Mouse (Mus musculus) E14TG2a.4 (cell line): Measurements from ENCODE around the gene Top1.

Experiments
- H3K27me3 ChIP-seq: 2 replicates; pipeline ENCODE4 v1.6.1; 2014; ENCODE audit warnings: low read length, control low read depth; ENCODE audit not compliant: insufficient read depth
- H3K36me3 ChIP-seq: 2 replicates; pipeline ENCODE4 v1.6.1; 2014; ENCODE audit warnings: low read length, control low read depth; ENCODE audit not compliant: insufficient read depth
- H3K4me1 ChIP-seq: replicated peaks from 2 replicates; pipeline ENCODE4 v1.6.1; 2014; ENCODE audit warnings: low read depth, low read length, control low read depth
- H3K4me3 ChIP-seq: replicated peaks from 2 replicates; pipeline ENCODE4 v1.5.1; 2014; ENCODE audit warnings: mild to moderate bottlenecking, low read length
- H3K9me3 ChIP-seq: 2 replicates; pipeline ENCODE4 v1.6.1; 2014; ENCODE audit warnings: low read length, control low read depth
- CTCF ChIP-seq: conservative IDR thresholded peaks from 2 replicates; pipeline ENCODE4 v1.5.1; 2014; ENCODE audit warnings: low read length
- NANOG ChIP-seq: IDR thresholded peaks from 2 replicates; pipeline ENCODE4 v1.6.1; 2014; ENCODE audit warnings: borderline replicate concordance, low read length, mixed read lengths
- POU5F1 ChIP-seq: IDR thresholded peaks from 2 replicates; pipeline ENCODE4 v1.6.1; 2014; ENCODE audit warnings: low read length, borderline replicate concordance

Gene Top1

DNA sequence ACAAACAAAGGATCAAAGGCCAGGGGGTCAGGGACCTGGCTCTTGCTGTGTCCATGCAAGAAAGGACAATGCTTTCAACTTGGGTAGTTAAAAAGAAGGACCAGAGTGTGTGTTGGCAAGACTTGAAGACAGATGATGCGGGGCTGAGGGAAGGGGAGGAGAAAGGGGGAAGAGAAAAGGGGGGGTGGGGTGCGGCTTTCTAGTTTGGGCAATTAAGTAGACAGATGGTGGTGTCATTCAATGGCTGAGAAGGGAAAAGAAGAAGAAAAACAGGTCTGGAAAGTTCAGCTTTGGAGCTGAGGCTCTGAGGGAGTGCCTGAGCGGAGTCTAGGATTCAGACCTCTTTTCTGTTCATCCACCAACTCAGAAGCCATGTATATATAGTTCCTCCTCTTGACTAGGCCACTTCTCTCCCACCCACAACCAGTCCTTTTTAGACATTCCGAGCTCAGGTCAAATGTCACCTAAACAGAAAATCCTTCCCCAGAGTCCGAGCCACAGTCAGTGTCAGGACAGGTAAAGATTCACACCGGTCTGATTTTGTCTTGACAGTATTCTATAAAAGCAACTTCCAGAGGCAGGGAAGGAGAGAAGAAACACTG, 27.0 kb upstream of the Top1 start:
- Histone ChIP-seq H3K4me3 (no peak overlapping the region), H3K9me3 (peaks cover 8% of the 10 kb centered on the region; the same call in 1 of the 2 replicates), H3K4me1 (peaks cover 11% of the 10 kb centered on the region), H3K36me3 (no peaks in the 10 kb centered on the region), H3K27me3 (0 out of 2 replicates have a peak, but pooled peaks cover 4% of the 10 kb centered on the region)
- TF ChIP-seq CTCF (no peak), POU5F1 (no peak), NANOG (no peak)

DNA sequence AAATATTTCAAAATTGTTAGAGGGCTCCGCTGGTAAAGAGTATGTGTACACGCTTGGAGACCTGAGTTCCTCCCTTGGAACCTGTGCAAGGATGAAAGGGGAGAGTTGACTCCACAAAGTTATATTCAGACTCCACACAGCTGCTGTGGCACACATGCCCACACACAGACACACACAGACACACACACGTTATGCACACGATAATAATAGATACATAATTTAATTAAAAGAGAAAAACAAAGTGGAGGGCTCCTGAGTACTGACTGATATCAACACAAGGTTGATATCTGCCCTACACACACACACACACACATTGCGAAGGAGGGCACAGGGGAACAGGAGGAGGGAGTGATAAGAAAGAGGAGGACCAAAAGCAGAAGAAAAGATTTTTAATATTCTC, 26.4 kb upstream of the Top1 start:
- 0 out of 2 replicates have a peak, but pooled peaks cover 4% of the 10 kb centered on the region for H3K27me3 ChIP-seq
- no peak overlapping the region for H3K4me3 ChIP-seq
- H3K36me3 ChIP-seq, result no peaks in the 10 kb centered on the region
- H3K9me3 ChIP-seq, result peaks cover 8% of the 10 kb centered on the region; the same call in 1 of the 2 replicates
- H3K4me1 ChIP-seq, result 0 out of 2 replicates have a peak, but pooled peaks cover 9% of the 10 kb centered on the region
- TF ChIP-seq NANOG, result no peak
- TF ChIP-seq CTCF, result no peak
- TF ChIP-seq POU5F1, result no peak

- Histone ChIP-seq H3K27me3 (0 out of 2 replicates have a peak, but pooled peaks cover 4% of the 10 kb centered on the region), H3K9me3 (peaks cover 8% of the 10 kb centered on the region; the same call in 1 of the 2 replicates), H3K4me1 (0 out of 2 replicates have a peak, but pooled peaks cover 9% of the 10 kb centered on the region), H3K4me3 (no peak overlapping the region), H3K36me3 (no peaks in the 10 kb centered on the region)
- no peak for TF ChIP-seq POU5F1
- no peak for TF ChIP-seq NANOG
- no peak for TF ChIP-seq CTCF
Measured at GRCm38 (mm10) chr2:160619831-160620230, 25.9 kb upstream of the Top1 start.

GRCm38 (mm10) chr2:160620279-160620963, 25.3 kb upstream of the Top1 start:
- H3K9me3 ChIP-seq, result peaks cover 11% of the 10 kb centered on the region
- H3K27me3 ChIP-seq, result 0 out of 2 replicates have a peak, but pooled peaks cover 4% of the 10 kb centered on the region
- H3K4me1 ChIP-seq, result 0 out of 2 replicates have a peak, but pooled peaks cover 9% of the 10 kb centered on the region
- no peak overlapping the region for H3K4me3 ChIP-seq
- H3K36me3 ChIP-seq, result no peaks in the 10 kb centered on the region
- no peak for TF ChIP-seq CTCF
- TF ChIP-seq NANOG, result no peak
- no peak for TF ChIP-seq POU5F1

GRCm38 (mm10) chr2:160621001-160621448, 24.7 kb upstream of the Top1 start:
- TF ChIP-seq POU5F1 (no peak), NANOG (no peak), CTCF (no peak)
- peaks cover 17% of the 10 kb centered on the region for H3K9me3 ChIP-seq
- H3K4me1 ChIP-seq, result 0 out of 2 replicates have a peak, but pooled peaks cover 9% of the 10 kb centered on the region
- 0 out of 2 replicates have a peak, but pooled peaks cover 4% of the 10 kb centered on the region for H3K27me3 ChIP-seq
- H3K36me3 ChIP-seq, result no peaks in the 10 kb centered on the region
- H3K4me3 ChIP-seq, result no peak overlapping the region

- H3K36me3 ChIP-seq, result no peaks in the 10 kb centered on the region
- 0 out of 2 replicates have a peak, but pooled peaks cover 9% of the 10 kb centered on the region for H3K4me1 ChIP-seq
- H3K9me3 ChIP-seq, result peaks cover 24% of the 10 kb centered on the region
- no peak overlapping the region for H3K4me3 ChIP-seq
- no peak for TF ChIP-seq CTCF
- TF ChIP-seq NANOG, result no peak
- no peak for TF ChIP-seq POU5F1
- H3K27me3 ChIP-seq, result 0 out of 2 replicates have a peak, but pooled peaks cover 4% of the 10 kb centered on the region
Measured at GRCm38 (mm10) chr2:160621661-160622211, 24.0 kb upstream of the Top1 start.

DNA sequence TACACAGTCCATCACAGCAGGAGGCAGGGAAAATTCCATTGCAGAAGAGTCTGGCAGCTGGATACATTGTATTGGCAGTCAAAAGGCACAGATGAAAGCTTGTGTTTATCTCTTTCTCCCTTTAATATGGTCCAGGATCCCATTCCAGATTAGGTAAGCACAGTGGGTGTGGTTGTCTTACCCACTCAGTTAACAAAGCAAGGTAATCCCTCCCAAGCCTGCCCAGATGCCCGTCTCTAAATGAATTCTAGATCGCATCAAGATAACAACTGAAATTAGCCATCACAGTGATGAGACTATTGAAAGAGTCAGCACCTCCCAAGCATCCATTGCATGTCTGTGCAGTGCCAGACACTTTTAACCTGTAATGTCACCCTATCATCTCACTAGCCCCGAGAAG, 23.0 kb upstream of the Top1 start:
- Histone ChIP-seq H3K9me3 (peaks cover 33% of the 10 kb centered on the region), H3K4me3 (no peak overlapping the region), H3K36me3 (no peaks in the 10 kb centered on the region), H3K4me1 (0 out of 2 replicates have a peak, but pooled peaks cover 9% of the 10 kb centered on the region), H3K27me3 (0 out of 2 replicates have a peak, but pooled peaks cover 4% of the 10 kb centered on the region)
- TF ChIP-seq NANOG (no peak), CTCF (no peak; the same call in 1 of the 2 replicates)

GRCm38 (mm10) chr2:160623745-160624144, 21.9 kb upstream of the Top1 start:
- Histone ChIP-seq H3K9me3 (peaks cover 44% of the 10 kb centered on the region), H3K4me1 (0 out of 2 replicates have a peak, but pooled peaks cover 2% of the 10 kb centered on the region), H3K27me3 (0 out of 2 replicates have a peak, but pooled peaks cover 4% of the 10 kb centered on the region), H3K4me3 (no peak overlapping the region), H3K36me3 (no peaks in the 10 kb centered on the region)
- TF ChIP-seq POU5F1 (no peak), CTCF (no peak), NANOG (no peak)
